Mouse (Mus musculus): Measurements from ENCODE around the gene Epb41. TPM values are rescaled to one million over a fixed set of nuclear protein-coding genes. Genes with fewer than 3 reads are reported as not detected.

The Epb41 gene
- polyA plus RNA-seq, 1 experiment from 2014 or later: 22.2 TPM

- Histone ChIP-seq H3K27ac (ENCODE audit: low read depth, low read length) (peak overlapping the region; percentile 55), H3K9ac (ENCODE audit: low read depth, low read length) (peak overlapping the region; percentile 60), H3K36me3 (ENCODE audit: control insufficient read depth, insufficient read depth) (peaks cover 11% of the 10 kb centered on the region), H3K4me2 (replicated peaks; ENCODE audit: low read depth) (peak overlapping the region; percentile 96), H3K9me3 (ENCODE audit: control insufficient read depth) (no peaks in the 10 kb centered on the region), H3K27me3 (replicated peaks; ENCODE audit: control insufficient read depth, insufficient read depth, low read length) (peaks cover 34% of the 10 kb centered on the region), H3K4me3 (ENCODE audit: low read depth, low read length) (peak overlapping the region; percentile 68), H3K4me1 (replicated peaks; ENCODE audit: control insufficient read depth, insufficient read depth, low read length) (peaks cover 5% of the 10 kb centered on the region)
- TF ChIP-seq CTCF (IDR thresholded peaks at IDR 0.05; ENCODE audit: low read depth): no peak
- 48% methylated on average over 15 of the region's 15 CpGs for WGBS
- no peak for ATAC-seq
Observed at GRCm38 (mm10) chr4:131919506-131920140, 155.5 kb downstream of the Epb41 start.

GRCm38 (mm10) chr4:131918711-131919500, 156.2 kb downstream of the Epb41 start:
- Histone ChIP-seq H3K36me3 (ENCODE audit: control insufficient read depth, insufficient read depth) (peaks cover 5% of the 10 kb centered on the region; the same call in 1 of the 2 replicates), H3K27ac (ENCODE audit: low read depth, low read length) (no peak overlapping the region), H3K4me3 (ENCODE audit: low read depth, low read length) (no peak overlapping the region), H3K9me3 (ENCODE audit: control insufficient read depth) (no peaks in the 10 kb centered on the region), H3K4me1 (replicated peaks; ENCODE audit: control insufficient read depth, insufficient read depth, low read length) (peaks cover 5% of the 10 kb centered on the region), H3K9ac (ENCODE audit: low read depth, low read length) (no peak overlapping the region), H3K4me2 (replicated peaks; ENCODE audit: low read depth) (no peak overlapping the region), H3K27me3 (replicated peaks; ENCODE audit: control insufficient read depth, insufficient read depth, low read length) (peaks cover 40% of the 10 kb centered on the region)
- TF ChIP-seq CTCF (IDR thresholded peaks at IDR 0.05; ENCODE audit: low read depth): no peak
- no peak for ATAC-seq
- WGBS: 28% methylated on average over 14 of the region's 15 CpGs

DNA sequence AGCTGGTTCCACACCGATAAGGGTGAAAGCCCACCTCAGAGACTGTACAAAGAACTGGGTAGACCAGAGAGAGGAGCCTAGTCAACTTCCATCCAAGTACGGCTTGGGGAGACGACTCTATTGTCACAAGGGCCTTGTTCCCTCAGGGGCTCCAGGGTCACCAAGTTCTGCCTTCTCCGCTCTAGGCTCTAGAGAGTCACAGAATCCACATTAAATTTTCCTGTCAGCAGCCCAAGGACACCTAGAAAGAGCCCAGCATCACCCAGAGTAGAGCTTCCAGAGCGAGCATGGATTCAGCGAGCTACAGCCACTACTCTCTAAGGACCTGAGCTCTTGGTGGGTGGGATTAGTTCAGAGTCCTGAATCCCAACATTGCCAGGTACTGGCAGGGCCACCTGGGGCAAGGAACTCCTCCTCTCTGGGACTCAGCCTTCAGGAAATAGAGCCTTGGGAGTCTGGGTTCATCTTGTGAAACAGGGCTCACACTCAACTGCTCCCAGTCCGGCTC, 157.0 kb downstream of the Epb41 start:
- Histone ChIP-seq H3K4me1 (replicated peaks; ENCODE audit: control insufficient read depth, insufficient read depth, low read length) (peaks cover 5% of the 10 kb centered on the region), H3K27ac (ENCODE audit: low read depth, low read length) (no peak overlapping the region), H3K9ac (ENCODE audit: low read depth, low read length) (no peak overlapping the region), H3K27me3 (replicated peaks; ENCODE audit: control insufficient read depth, insufficient read depth, low read length) (peaks cover 47% of the 10 kb centered on the region), H3K9me3 (ENCODE audit: control insufficient read depth) (no peaks in the 10 kb centered on the region), H3K4me2 (replicated peaks; ENCODE audit: low read depth) (no peak overlapping the region), H3K4me3 (ENCODE audit: low read depth, low read length) (no peak overlapping the region), H3K36me3 (ENCODE audit: control insufficient read depth, insufficient read depth) (peaks cover 4% of the 10 kb centered on the region; the same call in 1 of the 2 replicates)
- WGBS: 85% methylated on average over 7 of the region's 7 CpGs
- no peak for TF ChIP-seq CTCF (IDR thresholded peaks at IDR 0.05; ENCODE audit: low read depth)
- ATAC-seq: no peak

- TF ChIP-seq CTCF (IDR thresholded peaks at IDR 0.05; ENCODE audit: low read depth): no peak
- Histone ChIP-seq H3K4me2 (replicated peaks; ENCODE audit: low read depth) (no peak overlapping the region), H3K4me3 (ENCODE audit: low read depth, low read length) (no peak overlapping the region), H3K27ac (ENCODE audit: low read depth, low read length) (no peak overlapping the region), H3K4me1 (replicated peaks; ENCODE audit: control insufficient read depth, insufficient read depth, low read length) (peaks cover 3% of the 10 kb centered on the region; the same call in 1 of the 2 replicates), H3K36me3 (ENCODE audit: control insufficient read depth, insufficient read depth) (no peaks in the 10 kb centered on the region), H3K27me3 (replicated peaks; ENCODE audit: control insufficient read depth, insufficient read depth, low read length) (peaks cover 38% of the 10 kb centered on the region), H3K9ac (ENCODE audit: low read depth, low read length) (no peak overlapping the region), H3K9me3 (ENCODE audit: control insufficient read depth) (no peaks in the 10 kb centered on the region)
- no peak for ATAC-seq
- WGBS: 71% methylated on average over 10 of the region's 10 CpGs
Observed at GRCm38 (mm10) chr4:131917010-131917555, 158.0 kb downstream of the Epb41 start.

GRCm38 (mm10) chr4:131916425-131916824, 158.7 kb downstream of the Epb41 start:
- TF ChIP-seq CTCF (IDR thresholded peaks at IDR 0.05; ENCODE audit: low read depth): peak; percentile 94
- Histone ChIP-seq H3K27ac (ENCODE audit: low read depth, low read length) (no peak overlapping the region), H3K4me3 (ENCODE audit: low read depth, low read length) (no peak overlapping the region), H3K9ac (ENCODE audit: low read depth, low read length) (no peak overlapping the region), H3K4me2 (replicated peaks; ENCODE audit: low read depth) (no peak overlapping the region), H3K9me3 (ENCODE audit: control insufficient read depth) (no peaks in the 10 kb centered on the region), H3K36me3 (ENCODE audit: control insufficient read depth, insufficient read depth) (no peaks in the 10 kb centered on the region), H3K4me1 (replicated peaks; ENCODE audit: control insufficient read depth, insufficient read depth, low read length) (0 out of 2 replicates have a peak, but pooled peaks cover 3% of the 10 kb centered on the region), H3K27me3 (replicated peaks; ENCODE audit: control insufficient read depth, insufficient read depth, low read length) (peaks cover 34% of the 10 kb centered on the region)
- 17% methylated on average over 15 of the region's 15 CpGs for WGBS
- peak; percentile 26; the same call in 1 of the 2 replicates for ATAC-seq

DNA sequence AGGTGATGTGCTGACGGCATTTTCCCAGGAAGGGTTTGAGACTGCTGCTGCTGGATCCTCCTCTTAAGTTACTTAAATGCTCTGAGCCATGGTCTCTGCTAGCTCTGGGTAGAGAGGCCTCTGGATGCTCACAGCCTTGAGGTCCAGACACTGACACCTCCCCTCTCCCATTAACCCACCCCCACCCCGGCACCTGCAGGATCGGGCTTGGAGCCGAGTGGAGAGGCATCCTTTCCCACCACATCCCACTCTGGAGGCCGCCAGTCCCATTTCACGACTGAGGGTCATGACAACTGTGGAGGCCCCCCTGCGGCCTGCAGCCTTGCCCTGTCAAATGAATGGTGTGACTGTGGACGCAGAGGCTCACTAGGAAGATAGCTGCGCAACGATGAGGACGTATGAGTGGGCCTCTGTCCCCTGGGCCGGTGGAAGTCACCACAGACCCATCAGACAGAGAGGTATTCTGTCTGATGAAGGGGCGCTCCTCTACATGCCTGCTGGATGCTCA, 159.2 kb downstream of the Epb41 start:
- Histone ChIP-seq H3K27ac (ENCODE audit: low read depth, low read length) (no peak overlapping the region), H3K4me3 (ENCODE audit: low read depth, low read length) (no peak overlapping the region), H3K4me2 (replicated peaks; ENCODE audit: low read depth) (peak overlapping the region; percentile 61), H3K36me3 (ENCODE audit: control insufficient read depth, insufficient read depth) (no peaks in the 10 kb centered on the region), H3K4me1 (replicated peaks; ENCODE audit: control insufficient read depth, insufficient read depth, low read length) (0 out of 2 replicates have a peak, but pooled peaks cover 5% of the 10 kb centered on the region), H3K9ac (ENCODE audit: low read depth, low read length) (no peak overlapping the region), H3K9me3 (ENCODE audit: control insufficient read depth) (no peaks in the 10 kb centered on the region), H3K27me3 (replicated peaks; ENCODE audit: control insufficient read depth, insufficient read depth, low read length) (peaks cover 34% of the 10 kb centered on the region)
- ATAC-seq: no peak
- 53% methylated on average over 13 of the region's 13 CpGs for WGBS
- TF ChIP-seq CTCF (IDR thresholded peaks at IDR 0.05; ENCODE audit: low read depth): no peak
